Mouse (Mus musculus) left cerebral cortex, postnatal 4 days (tissue): ENCODE measurements around the gene Gfod2. TPM values are rescaled to one million over a fixed set of nuclear protein-coding genes. Genes with fewer than 3 reads are reported as not detected.

Source experiments
- DNase-seq: peaks from one replicate; pipeline ENCODE4 v3.0.0-alpha.2; 2022
- intact Hi-C: fragments of 180-260 bp; cut with DNase I; formaldehyde crosslinking; loops from one replicate; pipeline ENCODE4 v1.15.1; 2025
- total RNA-seq, 2 experiments: library from RNA; stranded (reverse); gene quantifications; 2 replicates each; pipeline ENCODE4 v1.2.3; 2021

Gene Gfod2
- total RNA-seq = 10 to 100 TPM; 44.4 to 49.9 TPM

DNA sequence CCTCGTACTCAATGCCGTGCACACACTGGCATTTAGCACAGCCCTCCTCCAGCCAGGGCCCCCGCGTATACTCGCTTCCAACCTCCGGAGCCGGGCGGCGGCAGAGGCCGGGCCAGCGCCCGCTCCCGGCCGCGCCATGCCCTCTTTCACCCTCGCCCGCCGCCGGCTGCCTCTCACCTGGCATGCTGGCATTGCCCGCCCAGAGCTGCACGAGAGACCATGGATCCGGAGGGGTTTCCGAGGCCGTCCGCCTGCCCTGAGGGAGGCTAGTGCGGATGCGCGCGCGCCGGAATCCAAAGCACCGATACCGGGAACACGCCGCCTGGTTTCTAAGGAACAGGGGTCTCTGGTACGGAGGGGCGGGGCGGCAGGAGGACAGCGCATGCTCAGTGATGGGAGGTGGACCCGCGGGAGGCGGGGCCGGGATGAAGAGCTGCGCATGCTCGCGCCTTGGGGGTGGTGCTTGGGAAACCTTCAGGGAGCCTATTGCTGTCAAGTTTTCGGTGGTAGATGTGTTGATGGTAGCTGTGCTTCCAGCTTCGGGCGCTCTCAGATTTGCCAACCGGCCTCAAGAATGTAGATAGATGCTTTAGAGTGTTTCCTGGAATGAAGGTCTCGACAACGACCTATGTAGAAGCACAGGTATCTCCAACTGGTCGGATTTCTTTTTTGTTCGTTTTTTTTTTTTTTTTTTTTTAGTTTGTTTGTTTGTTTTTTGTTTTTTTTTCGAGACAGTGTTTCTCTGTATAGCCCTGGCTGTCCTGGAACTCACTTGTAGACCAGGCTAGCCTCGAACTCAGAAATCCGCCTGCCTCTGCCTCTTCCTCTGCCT lies at the start of gene Gfod2:
Gene Gfod2 (minus strand): TSS at position 388 of the 832 bp plus-strand sequence.
- peak; percentile 99 for DNase-seq
- intact Hi-C loops = no loop called here

GRCm38 (mm10) chr8:105807766-105808165 lies 49.3 kb upstream of the Gfod2 start:
- peak; percentile 9 for DNase-seq
- intact Hi-C loops = no loop called here

DNA sequence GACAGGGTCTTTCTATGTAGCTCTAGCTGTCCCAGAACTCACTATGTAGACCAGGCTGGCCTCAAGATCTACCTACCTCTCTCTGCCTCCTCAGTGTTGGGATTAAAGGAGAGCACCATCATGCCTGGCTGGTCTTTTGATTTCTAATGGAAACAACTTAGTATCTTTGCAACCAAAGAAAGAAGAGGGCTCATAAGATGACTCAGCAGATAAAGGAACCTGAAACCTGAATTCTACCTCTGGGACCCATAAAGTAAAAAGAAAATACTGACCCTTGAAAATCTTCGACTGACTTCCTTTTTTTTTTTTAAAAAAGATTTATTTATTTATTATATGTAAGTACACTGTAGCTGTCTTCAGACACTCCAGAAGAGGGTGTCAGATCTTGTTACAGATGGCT lies 47.5 kb upstream of the Gfod2 start:
- DNase-seq = no peak
- intact Hi-C loops = no loop called here

- intact Hi-C loops = no loop called here
- DNase-seq = no peak
These were observed 46.9 kb upstream of the Gfod2 start for GRCm38 (mm10) chr8:105805346-105805745.

- intact Hi-C loops = no loop called here
- DNase-seq = no peak
These were observed 46.3 kb upstream of the Gfod2 start for GRCm38 (mm10) chr8:105804797-105805196.

- DNase-seq = no peak
- intact Hi-C loops = no loop called here
These were observed 42.9 kb upstream of the Gfod2 start for GRCm38 (mm10) chr8:105801153-105801904.

GRCm38 (mm10) chr8:105799091-105799812 lies 40.8 kb upstream of the Gfod2 start:
- intact Hi-C loops = no loop called here
- DNase-seq = peak; percentile 76

DNA sequence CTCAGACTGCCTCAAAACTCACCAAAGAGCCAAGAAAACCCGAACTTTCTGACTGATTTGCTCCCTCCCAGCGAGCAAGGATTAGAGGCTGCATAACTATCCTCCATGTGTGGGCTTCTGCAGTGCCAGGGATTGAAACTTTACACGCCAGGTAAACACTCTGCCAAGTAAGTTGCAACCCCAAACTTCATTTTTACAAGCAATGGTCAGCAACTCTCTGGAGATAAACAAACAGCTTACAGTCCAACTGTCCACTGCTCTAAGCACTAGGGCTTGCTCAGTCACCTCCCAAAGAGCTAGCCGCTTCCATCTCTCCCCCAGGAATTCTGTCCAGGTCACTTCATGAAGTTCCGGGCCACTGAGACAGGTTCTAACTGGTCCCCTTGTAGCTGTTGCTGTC lies 39.9 kb upstream of the Gfod2 start:
- DNase-seq = no peak
- intact Hi-C loops = no loop called here

DNA sequence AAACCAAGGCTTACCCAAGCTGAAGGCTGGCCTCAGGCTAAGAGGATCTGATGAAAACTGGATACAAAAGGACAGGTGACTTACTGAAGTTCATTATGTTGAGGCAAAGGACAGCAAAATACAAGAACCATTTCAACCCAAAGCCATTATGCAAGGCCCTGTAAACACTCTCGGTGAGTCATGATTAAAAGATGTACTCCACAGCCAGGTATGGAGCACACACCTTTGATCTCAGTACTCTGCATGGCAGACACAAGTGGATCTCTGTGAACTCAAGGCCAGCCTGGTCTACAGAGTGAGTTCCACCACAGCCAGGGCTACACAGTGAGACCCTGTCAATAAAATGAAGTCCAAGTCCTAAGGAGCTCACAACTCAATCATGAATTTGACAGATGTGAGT lies 37.3 kb upstream of the Gfod2 start:
- intact Hi-C loops = no loop called here
- no peak for DNase-seq

DNA sequence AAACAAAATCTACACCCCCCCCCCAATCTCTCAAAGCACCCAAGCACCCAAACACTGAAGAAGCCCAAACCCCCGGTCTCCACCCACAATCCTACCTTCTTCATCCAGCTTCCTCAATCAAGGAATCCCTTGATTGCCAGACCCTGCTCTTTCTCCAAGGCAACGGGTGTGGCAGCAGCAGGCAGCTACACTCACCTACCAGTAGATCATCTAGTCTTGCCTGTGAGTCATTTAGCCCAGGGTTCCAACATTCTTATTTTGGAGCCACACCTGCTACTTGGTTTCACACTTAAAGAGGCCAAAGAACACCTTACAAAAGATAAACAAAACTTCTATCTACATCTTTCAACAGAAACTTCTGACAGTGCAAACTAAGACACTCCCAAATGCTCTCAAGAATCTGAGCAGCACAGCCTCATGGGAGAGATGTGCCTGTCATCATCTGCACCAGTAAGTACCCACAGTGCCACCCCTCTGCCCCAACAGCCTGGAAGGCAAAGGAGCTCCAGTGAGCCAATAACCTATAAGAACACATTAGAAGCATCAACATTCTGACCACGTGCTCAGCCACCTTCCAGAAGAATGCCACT lies 35.6 kb upstream of the Gfod2 start:
- intact Hi-C loops = no loop called here

GRCm38 (mm10) chr8:105793331-105793730 lies 34.9 kb upstream of the Gfod2 start:
- intact Hi-C loops = no loop called here
- no peak for DNase-seq

More for the DNA sequence above, 35.6 kb upstream of the Gfod2 start:
- no peak for DNase-seq

- intact Hi-C loops = no loop called here
- no peak for DNase-seq
These were observed 31.2 kb upstream of the Gfod2 start for GRCm38 (mm10) chr8:105789626-105790025.

GRCm38 (mm10) chr8:105788927-105789326 lies 30.5 kb upstream of the Gfod2 start:
- intact Hi-C loops = no loop called here
- DNase-seq = no peak

DNA sequence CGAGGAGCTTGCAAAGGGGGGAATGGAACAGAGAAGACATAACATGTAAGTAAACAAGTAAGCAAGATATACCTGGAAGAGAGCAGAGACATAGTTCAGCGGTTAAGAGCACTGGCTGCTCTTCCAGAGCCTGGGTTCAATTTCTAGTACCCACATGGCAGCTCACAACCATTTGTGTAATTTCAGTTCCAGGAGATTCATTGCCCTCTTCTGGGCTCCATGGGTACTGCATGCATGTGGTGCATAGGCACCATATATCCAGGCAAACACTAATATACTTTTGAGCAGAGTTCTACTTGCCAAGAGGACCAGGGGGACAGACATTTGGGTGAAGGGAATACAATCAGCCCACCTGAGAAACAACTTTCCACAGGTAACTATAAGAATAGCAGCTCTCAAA lies 29.8 kb upstream of the Gfod2 start:
- peak; percentile 38 for DNase-seq
- intact Hi-C loops = no loop called here

- no peak for DNase-seq
- intact Hi-C loops = no loop called here
These were observed 21.8 kb upstream of the Gfod2 start for GRCm38 (mm10) chr8:105780298-105780697.

DNA sequence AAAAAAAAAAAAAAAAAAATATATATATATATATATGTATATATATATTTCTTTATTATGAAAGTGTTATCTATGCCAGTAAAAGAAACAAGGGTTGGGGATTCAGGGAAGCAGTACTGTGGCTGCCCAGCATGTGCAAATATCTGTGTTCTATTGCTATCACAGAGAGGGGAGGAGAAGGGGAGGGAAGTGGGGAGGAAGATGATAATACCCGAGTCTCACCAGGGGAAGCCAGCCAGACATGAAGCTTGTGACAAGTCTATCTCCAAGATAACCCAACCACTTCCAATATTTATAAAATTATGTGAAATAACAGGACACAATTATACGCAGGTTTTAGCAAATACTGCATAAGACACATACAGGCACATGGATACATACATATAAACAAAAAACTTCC lies 19.4 kb upstream of the Gfod2 start:
- no peak for DNase-seq
- intact Hi-C loops = no loop called here

GRCm38 (mm10) chr8:105774498-105774897 lies 16.0 kb upstream of the Gfod2 start:
- DNase-seq = no peak
- intact Hi-C loops = no loop called here

DNA sequence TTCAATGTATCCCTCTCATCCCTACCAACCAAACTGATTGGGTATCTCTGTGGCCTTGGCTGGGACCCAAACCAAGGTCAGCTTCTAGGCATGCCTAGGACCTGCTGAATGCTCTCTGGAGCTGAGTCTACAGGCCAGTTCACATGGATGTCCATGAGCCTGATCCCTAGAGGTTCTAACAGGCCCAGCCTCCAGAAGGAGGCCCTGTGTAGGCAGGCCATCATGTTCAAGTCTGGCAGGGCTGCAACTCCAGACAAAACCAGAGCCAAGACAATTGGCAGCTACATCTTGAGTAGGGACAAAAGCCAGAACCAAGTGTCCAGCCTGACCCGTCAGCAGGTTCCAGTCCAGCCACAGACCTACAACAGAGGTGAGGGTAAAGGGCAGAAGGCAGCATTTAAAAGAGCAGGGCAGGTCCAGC lies 15.0 kb upstream of the Gfod2 start:
- DNase-seq = no peak
- intact Hi-C loops = no loop called here

DNA sequence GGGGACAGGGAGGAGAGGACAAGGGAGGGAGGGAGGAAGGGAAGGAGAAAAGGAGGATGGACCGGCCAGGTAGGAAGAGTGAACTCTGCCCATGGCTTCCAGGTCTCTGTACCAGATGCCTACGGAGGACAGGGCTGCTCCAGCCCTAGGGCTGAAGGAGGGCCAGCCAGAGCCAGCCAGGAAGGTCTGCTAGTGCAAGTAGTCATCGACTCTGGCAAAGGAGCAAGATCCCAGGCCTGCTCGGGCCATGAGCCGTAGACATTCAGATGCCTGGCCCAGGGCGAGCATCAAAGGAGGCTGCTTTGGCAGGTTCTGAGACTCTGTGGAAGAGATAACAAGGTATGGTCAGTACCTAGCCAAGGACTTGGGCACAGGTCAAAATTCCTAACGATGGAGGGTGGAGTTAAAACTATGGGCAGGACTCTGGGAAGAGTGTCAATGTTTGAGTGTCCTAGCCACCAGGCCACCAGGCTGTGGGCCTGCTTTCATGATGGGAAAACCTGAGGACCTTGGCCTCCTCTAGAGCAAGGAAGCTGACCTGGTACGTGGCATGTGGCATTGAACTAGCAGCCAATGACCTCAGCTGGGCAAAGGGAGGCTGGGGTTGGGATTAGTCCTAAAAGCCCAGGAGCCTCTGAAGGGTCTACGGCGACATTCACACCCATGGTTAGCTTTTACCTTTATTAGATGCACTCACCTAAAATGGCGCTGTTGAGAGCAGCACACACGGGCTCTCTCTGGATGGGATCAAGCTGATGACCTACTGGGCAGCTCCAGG lies 13.1 kb upstream of the Gfod2 start:
- DNase-seq = no peak
- intact Hi-C loops = no loop called here

- intact Hi-C loops = no loop called here
- DNase-seq = no peak
These were observed 12.1 kb upstream of the Gfod2 start for GRCm38 (mm10) chr8:105770609-105771008.
